Mouse (Mus musculus) neural tube, embryonic 14.5 days (tissue): ENCODE measurements at regions not wholly inside any gene's neighbourhood (a gene's known extent, or its start where the extent isn't known, plus 50 kb on each side); places are given as distances from the start of the nearest gene placed in this dataset.
A peak's percentile ranks its signal among the peaks of the same experiment; 100 is the strongest.

Source experiments
- ATAC-seq: fragments of 200-750 bp; cut with Nextera tagmentation; 2 replicates; pipeline ENCODE4 v1.8.0; 2017; ENCODE audit warnings: low read depth, mild to moderate bottlenecking, moderate TSS enrichment, moderate library complexity
- H3K27ac ChIP-seq: fragments of 300-500 bp; sonication (generic); 2 replicates; pipeline ENCODE4 v1.5.1; 2014; ENCODE audit warnings: low read depth, mild to moderate bottlenecking, control low read depth, low read length, moderate library complexity, mixed read lengths
- H3K27me3 ChIP-seq: fragments of 300-500 bp; sonication (generic); 2 replicates; pipeline ENCODE4 v1.6.1; 2014; ENCODE audit warnings: low read length; ENCODE audit not compliant: control insufficient read depth, insufficient read depth
- H3K36me3 ChIP-seq: fragments of 300-500 bp; sonication (generic); 2 replicates; pipeline ENCODE4 v1.6.1; 2014; ENCODE audit warnings: low read length, mixed read lengths; ENCODE audit not compliant: control insufficient read depth, insufficient read depth
- H3K4me1 ChIP-seq: fragments of 300-500 bp; sonication (generic); 2 replicates; pipeline ENCODE4 v1.6.1; 2014; ENCODE audit warnings: low read length; ENCODE audit not compliant: control insufficient read depth, insufficient read depth
- H3K4me2 ChIP-seq: fragments of 300-500 bp; sonication (generic); 2 replicates; pipeline ENCODE4 v1.6.1; 2014; ENCODE audit warnings: mild to moderate bottlenecking, low read depth, low read length, control low read depth
- H3K4me3 ChIP-seq: fragments of 300-500 bp; sonication (generic); 2 replicates; pipeline ENCODE4 v1.5.1; 2014; ENCODE audit warnings: low read depth, low read length, control low read depth, mixed read lengths
- H3K9ac ChIP-seq: fragments of 300-500 bp; sonication (generic); replicated peaks from 2 replicates; pipeline ENCODE4 v1.6.1; 2014; ENCODE audit warnings: low read depth, mild to moderate bottlenecking, control low read depth, low read length, mixed read lengths
- H3K9me3 ChIP-seq: fragments of 300-500 bp; sonication (generic); 2 replicates; pipeline ENCODE4 v1.6.1; 2016; ENCODE audit warnings: low read length; ENCODE audit not compliant: control insufficient read depth
- WGBS: fragments of 180-500 bp; shearing (Covaris S2); extraction: QIAGEN DNeasy Blood & Tissue Kit; methylation state at CpG from one replicate; pipeline ENCODE4 v1.1.7; 2014; 5-methylcytosine and 5-hydroxymethylcytosine counted together

GRCm38 (mm10) chr6:37711766-37712165, 158.8 kb upstream of the Trim24 start:
- Histone ChIP-seq H3K4me2 (no peak overlapping the region), H3K9ac (no peak overlapping the region), H3K27me3 (no peaks in the 10 kb centered on the region), H3K9me3 (no peaks in the 10 kb centered on the region), H3K4me3 (no peak overlapping the region), H3K36me3 (no peaks in the 10 kb centered on the region), H3K27ac (no peak overlapping the region), H3K4me1 (no peaks in the 10 kb centered on the region)
- no peak for ATAC-seq
- WGBS: 88% methylated on average over 1 of the region's 1 CpGs

- H3K36me3 ChIP-seq: no peaks in the 10 kb centered on the region
- H3K27me3 ChIP-seq: no peaks in the 10 kb centered on the region
- H3K9me3 ChIP-seq: no peaks in the 10 kb centered on the region
- no peak overlapping the region for H3K27ac ChIP-seq
- no peak overlapping the region for H3K4me3 ChIP-seq
- no peak overlapping the region for H3K4me2 ChIP-seq
- no peak overlapping the region for H3K9ac ChIP-seq
- WGBS: 85% methylated on average over 4 of the region's 4 CpGs
- ATAC-seq: no peak
- no peaks in the 10 kb centered on the region for H3K4me1 ChIP-seq
These were observed 157.2 kb upstream of the Trim24 start for GRCm38 (mm10) chr6:37713411-37713810.

GRCm38 (mm10) chr6:37714223-37714928, 156.2 kb upstream of the Trim24 start:
- ATAC-seq: peak; percentile 51; the same call in 1 of the 2 replicates
- Histone ChIP-seq H3K4me2 (no peak overlapping the region), H3K4me3 (no peak overlapping the region), H3K9me3 (no peaks in the 10 kb centered on the region), H3K36me3 (no peaks in the 10 kb centered on the region), H3K4me1 (no peaks in the 10 kb centered on the region), H3K9ac (no peak overlapping the region), H3K27me3 (no peaks in the 10 kb centered on the region), H3K27ac (no peak overlapping the region)
- 11% methylated on average over 6 of the region's 6 CpGs for WGBS

GRCm38 (mm10) chr6:37721736-37722135, 148.9 kb upstream of the Trim24 start:
- WGBS: 73% methylated on average over 1 of the region's 1 CpGs

GRCm38 (mm10) chr6:37723337-37723736, 147.3 kb upstream of the Trim24 start:
- no peak for ATAC-seq
- H3K4me3 ChIP-seq: no peak overlapping the region
- no peak overlapping the region for H3K27ac ChIP-seq
- no peaks in the 10 kb centered on the region for H3K9me3 ChIP-seq
- H3K9ac ChIP-seq: no peak overlapping the region
- no peaks in the 10 kb centered on the region for H3K36me3 ChIP-seq
- no peak overlapping the region for H3K4me2 ChIP-seq
- WGBS: 68% methylated on average over 4 of the region's 4 CpGs
- H3K27me3 ChIP-seq: no peaks in the 10 kb centered on the region
- no peaks in the 10 kb centered on the region for H3K4me1 ChIP-seq

More at GRCm38 (mm10) chr6:37721736-37722135, 148.9 kb upstream of the Trim24 start:
- H3K4me1 ChIP-seq: no peaks in the 10 kb centered on the region
- H3K9ac ChIP-seq: no peak overlapping the region
- H3K36me3 ChIP-seq: no peaks in the 10 kb centered on the region
- no peaks in the 10 kb centered on the region for H3K27me3 ChIP-seq
- no peaks in the 10 kb centered on the region for H3K9me3 ChIP-seq
- no peak overlapping the region for H3K27ac ChIP-seq
- no peak for ATAC-seq
- no peak overlapping the region for H3K4me3 ChIP-seq
- H3K4me2 ChIP-seq: no peak overlapping the region

- H3K9ac ChIP-seq: no peak overlapping the region
- ATAC-seq: no peak
- H3K27ac ChIP-seq: no peak overlapping the region
- no peak overlapping the region for H3K4me3 ChIP-seq
- no peaks in the 10 kb centered on the region for H3K27me3 ChIP-seq
- no peaks in the 10 kb centered on the region for H3K9me3 ChIP-seq
- H3K4me1 ChIP-seq: no peaks in the 10 kb centered on the region
- no peaks in the 10 kb centered on the region for H3K36me3 ChIP-seq
- no peak overlapping the region for H3K4me2 ChIP-seq
- 89% methylated on average over 5 of the region's 5 CpGs for WGBS
These were observed 146.4 kb upstream of the Trim24 start for GRCm38 (mm10) chr6:37724240-37724639.

- H3K9ac ChIP-seq: no peak overlapping the region
- H3K36me3 ChIP-seq: no peaks in the 10 kb centered on the region
- no peak for ATAC-seq
- 95% methylated on average over 2 of the region's 2 CpGs for WGBS
- no peak overlapping the region for H3K4me2 ChIP-seq
- H3K27ac ChIP-seq: no peak overlapping the region
- no peaks in the 10 kb centered on the region for H3K27me3 ChIP-seq
- H3K4me3 ChIP-seq: no peak overlapping the region
- no peaks in the 10 kb centered on the region for H3K4me1 ChIP-seq
- no peaks in the 10 kb centered on the region for H3K9me3 ChIP-seq
These were observed 142.0 kb upstream of the Trim24 start for GRCm38 (mm10) chr6:37728621-37729020.

GRCm38 (mm10) chr6:37729165-37729564, 141.4 kb upstream of the Trim24 start:
- Histone ChIP-seq H3K4me1 (no peaks in the 10 kb centered on the region), H3K4me2 (no peak overlapping the region), H3K27ac (no peak overlapping the region), H3K4me3 (no peak overlapping the region), H3K27me3 (no peaks in the 10 kb centered on the region), H3K9ac (no peak overlapping the region), H3K36me3 (no peaks in the 10 kb centered on the region), H3K9me3 (no peaks in the 10 kb centered on the region)
- WGBS: 93% methylated on average over 2 of the region's 2 CpGs
- no peak for ATAC-seq

GRCm38 (mm10) chr6:37730500-37731239, 139.9 kb upstream of the Trim24 start:
- H3K27me3 ChIP-seq: no peaks in the 10 kb centered on the region
- H3K4me3 ChIP-seq: no peak overlapping the region
- H3K4me1 ChIP-seq: no peaks in the 10 kb centered on the region
- H3K4me2 ChIP-seq: no peak overlapping the region
- H3K36me3 ChIP-seq: no peaks in the 10 kb centered on the region
- no peak overlapping the region for H3K27ac ChIP-seq
- ATAC-seq: no peak
- 65% methylated on average over 8 of the region's 8 CpGs for WGBS
- H3K9me3 ChIP-seq: no peaks in the 10 kb centered on the region
- H3K9ac ChIP-seq: no peak overlapping the region
